Mouse (Mus musculus) lung, adult 2 months (tissue): ENCODE measurements around the gene Lrr1.

Experiments used
- CTCF ChIP-seq: fragments of 200-500 bp; IDR thresholded peaks from 2 replicates; pipeline ENCODE4 v1.5.1; 2011; ENCODE audit warnings: mild to moderate bottlenecking, low read length, control low read depth; ENCODE audit not compliant: insufficient read depth
- POLR2A ChIP-seq: fragments of 200-500 bp; IDR thresholded peaks from 2 replicates; pipeline ENCODE4 v1.6.1; 2011; ENCODE audit warnings: low read depth, mild to moderate bottlenecking, control low read depth, low read length, borderline replicate concordance; ENCODE audit errors: extremely low read depth

GRCm38 (mm10) chr12:69139201-69139600 lies 29.4 kb upstream of the Lrr1 start:
- no peak for TF ChIP-seq CTCF
- TF ChIP-seq POLR2A = no peak
